Mouse (Mus musculus) cerebellum, adult 2 months (tissue): Measurements from ENCODE around the gene Dhdh. TPM values are rescaled to one million over a fixed set of nuclear protein-coding genes. Genes with fewer than 3 reads are reported as not detected.
"Not testable (repeated sequence)": the region's sequence is repeated elsewhere in the genome, so short reads cannot be mapped to it uniquely, and the experiment has no call there.

Experiments used
- DNase-seq, 2 experiments: peaks; one replicate each; pipeline ENCODE4 v3.0.0; 2021
- H3K27ac ChIP-seq: fragments of 200-500 bp; 2 replicates; pipeline ENCODE4 v1.5.1; 2012; ENCODE audit warnings: low read length, control low read depth, inconsistent platforms; ENCODE audit not compliant: insufficient read depth
- H3K27me3 ChIP-seq: fragments of 200-500 bp; 2 replicates; pipeline ENCODE4 v1.6.1; 2012; ENCODE audit warnings: inconsistent platforms, mild to moderate bottlenecking, low read length, moderate library complexity; ENCODE audit not compliant: control insufficient read depth, insufficient read depth
- H3K4me1 ChIP-seq: fragments of 200-500 bp; 2 replicates; pipeline ENCODE4 v1.6.1; 2011; ENCODE audit warnings: low read length; ENCODE audit not compliant: control insufficient read depth, insufficient read depth
- H3K4me3 ChIP-seq: fragments of 200-500 bp; replicated peaks from 2 replicates; pipeline ENCODE3; 2011; ENCODE audit warnings: mild to moderate bottlenecking, low read depth, low read length, control low read depth; ENCODE audit not compliant: insufficient read depth
- CTCF ChIP-seq: fragments of 200-500 bp; IDR thresholded peaks from 2 replicates; pipeline ENCODE4 v1.5.1; 2011; ENCODE audit warnings: low read depth, mild to moderate bottlenecking, control low read depth, low read length, moderate library complexity, borderline replicate concordance; ENCODE audit not compliant: insufficient read depth
- POLR2A ChIP-seq: fragments of 200-500 bp; IDR thresholded peaks from 2 replicates; pipeline ENCODE4 v1.6.1; 2011; ENCODE audit warnings: low read length, control low read depth, borderline replicate concordance; ENCODE audit not compliant: insufficient read depth
- WGBS: fragments of 180-500 bp; shearing (Covaris S2); methylation state at CpG from one replicate; pipeline ENCODE4 v1.1.7; 2018; 5-methylcytosine and 5-hydroxymethylcytosine counted together
- polyA plus RNA-seq: library from polyadenylated mRNA; depleted of rRNA; stranded (reverse); fragments of >200 nt; gene quantifications from 2 replicates; pipeline ENCODE4 v1.2.3, GENCODE M21; 2012

The Dhdh gene
- polyA plus RNA-seq, 1 experiment, result 4.7 TPM

DNA sequence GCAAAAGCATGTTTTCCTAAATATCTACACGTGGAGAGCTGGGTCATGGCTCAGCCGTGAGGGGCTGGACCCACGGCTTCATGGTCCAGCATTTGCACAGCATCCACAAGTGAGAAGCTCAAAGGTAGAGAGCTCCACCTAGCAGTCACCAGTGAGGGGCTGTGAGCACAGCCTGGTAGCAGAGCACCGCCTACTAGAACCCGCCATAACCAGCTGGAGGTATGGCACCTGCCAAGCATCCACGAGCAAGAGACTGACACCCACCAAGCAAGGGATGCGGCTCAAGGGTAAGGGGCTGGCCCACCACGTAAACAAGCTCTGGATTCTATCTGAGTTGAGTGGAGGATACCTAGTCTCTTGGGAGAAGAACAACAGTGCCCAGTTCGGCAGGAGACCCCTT, 23.1 kb downstream of the Dhdh start:
- WGBS, result 33% methylated on average over 9 of the region's 9 CpGs
- H3K4me3 ChIP-seq, result peak overlapping the region; percentile 71
- H3K27me3 ChIP-seq, result no peaks in the 10 kb centered on the region
- TF ChIP-seq CTCF (no peak), POLR2A (no peak)
- no peak overlapping the region for H3K27ac ChIP-seq
- DNase-seq, result peak in 1 of 2 experiments; percentile 37
- no peaks in the 10 kb centered on the region; the same call in 1 of the 2 replicates for H3K4me1 ChIP-seq

DNA sequence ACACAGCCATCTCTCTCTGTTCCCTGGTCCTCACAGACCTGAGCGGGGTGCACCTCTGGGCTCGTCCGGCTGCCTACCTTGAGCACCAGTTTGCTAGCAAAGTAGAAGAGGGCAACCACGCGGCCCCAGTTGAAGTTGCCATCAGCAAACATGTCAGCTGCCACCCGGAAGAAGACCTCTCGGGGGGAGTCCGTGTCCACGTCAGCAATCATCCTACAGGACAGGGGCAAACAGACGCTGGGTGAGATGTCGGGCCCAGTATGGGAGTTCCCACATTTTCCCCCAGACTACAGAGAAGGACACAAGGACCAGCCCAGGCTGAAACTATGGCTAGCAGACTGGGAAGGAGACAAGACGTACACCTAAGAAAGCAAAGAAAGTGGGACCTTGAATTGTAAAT, 23.5 kb downstream of the Dhdh start:
- WGBS, result 90% methylated on average over 12 of the region's 12 CpGs
- Histone ChIP-seq H3K4me1 (peaks cover 4% of the 10 kb centered on the region; the same call in 1 of the 2 replicates), H3K27ac (no peak overlapping the region), H3K4me3 (no peak overlapping the region), H3K27me3 (no peaks in the 10 kb centered on the region)
- TF ChIP-seq POLR2A (no peak), CTCF (no peak)
- DNase-seq, result no peak

DNA sequence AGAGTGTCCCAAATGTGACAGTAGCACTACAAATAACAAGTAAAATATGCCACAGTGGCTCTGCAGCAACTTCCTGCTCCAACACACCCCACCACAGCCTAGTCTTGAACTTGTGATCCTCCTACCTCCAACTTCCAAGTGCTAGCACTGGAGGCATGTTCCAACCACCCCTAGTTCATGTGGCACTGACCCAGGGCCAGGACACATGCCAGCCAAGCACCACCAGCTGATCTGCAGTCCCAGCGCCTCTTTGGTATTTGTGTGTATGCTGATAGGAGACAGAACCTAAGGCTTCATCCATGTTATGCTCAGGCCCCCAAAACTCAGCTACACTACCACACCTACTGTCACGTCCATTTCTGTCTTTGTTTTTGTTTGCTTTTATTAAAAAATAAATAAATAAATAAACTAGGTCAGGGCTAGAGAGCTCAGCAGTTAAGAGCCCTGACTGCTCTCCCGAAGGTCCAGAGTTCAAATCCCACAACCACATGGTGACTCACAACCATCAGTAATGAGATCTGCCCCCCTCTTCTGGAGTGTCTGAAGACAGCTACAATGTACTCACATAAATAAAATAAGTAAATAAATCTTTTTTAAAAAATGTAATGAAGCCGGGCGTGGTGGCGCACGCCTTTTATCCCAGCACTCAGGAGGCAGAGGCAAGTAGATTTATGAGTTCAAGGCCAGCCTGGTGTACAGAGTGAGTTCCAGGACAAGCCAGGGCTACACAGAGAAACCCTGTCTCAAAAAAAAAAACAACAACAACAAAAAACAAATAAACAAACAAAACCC, 24.4 kb downstream of the Dhdh start:
- TF ChIP-seq POLR2A (no peak), CTCF (no peak)
- Histone ChIP-seq H3K4me3 (no peak overlapping the region), H3K4me1 (peaks cover 4% of the 10 kb centered on the region; the same call in 1 of the 2 replicates), H3K27ac (no peak overlapping the region), H3K27me3 (no peaks in the 10 kb centered on the region)
- 86% methylated on average over 7 of the region's 7 CpGs for WGBS
- DNase-seq, result peak in 1 of 2 experiments; percentile 40

- H3K27me3 ChIP-seq, DNase-seq, H3K27ac ChIP-seq, H3K4me1 ChIP-seq, H3K4me3 ChIP-seq: not testable (repeated sequence)
- WGBS, result 76% methylated on average over 4 of the region's 4 CpGs
Observed at GRCm38 (mm10) chr7:45462868-45463267, 25.7 kb downstream of the Dhdh start.

DNA sequence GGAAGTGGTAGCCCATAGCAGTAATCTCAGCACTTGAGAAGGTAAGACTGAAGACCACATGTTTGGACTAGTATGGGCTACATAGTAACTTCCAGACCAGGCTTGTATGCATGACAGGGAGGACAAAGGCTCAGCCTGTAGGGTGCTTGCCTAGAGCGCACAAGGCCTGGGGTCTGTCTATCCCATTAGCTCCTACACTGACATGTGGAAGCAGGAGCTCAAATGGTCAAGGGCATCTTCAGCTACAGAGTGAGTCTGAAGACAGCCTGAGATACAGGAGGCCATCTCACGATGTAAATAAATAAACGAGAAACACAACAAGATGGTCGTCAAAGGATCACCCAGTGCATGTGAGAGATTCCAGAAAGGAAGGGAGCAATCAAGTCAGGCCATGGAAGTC, 26.3 kb downstream of the Dhdh start:
- H3K4me1 ChIP-seq, result peaks cover 7% of the 10 kb centered on the region

DNA sequence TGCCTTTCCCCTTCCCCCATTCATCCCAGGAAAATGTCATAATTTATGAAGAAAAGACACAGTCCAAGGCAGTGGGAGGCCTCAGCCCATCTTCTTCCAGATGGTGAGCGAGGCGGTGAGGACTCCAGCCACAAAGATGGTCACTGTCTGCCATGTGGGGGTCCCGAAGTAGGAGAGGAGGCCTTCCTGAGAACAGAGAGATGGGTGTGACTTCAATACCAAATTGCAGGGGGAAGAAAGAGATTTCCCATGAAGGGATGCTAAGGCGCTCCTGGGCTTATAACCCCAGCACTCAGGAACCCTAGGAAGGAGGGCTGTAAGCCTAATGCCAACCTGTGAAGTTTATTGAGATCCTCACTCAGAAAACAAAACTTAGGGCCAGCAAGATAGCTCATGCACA, 26.8 kb downstream of the Dhdh start:
- 66% methylated on average over 4 of the region's 4 CpGs for WGBS
- Histone ChIP-seq H3K4me1 (peaks cover 11% of the 10 kb centered on the region), H3K4me3 (no peak overlapping the region), H3K27me3 (no peaks in the 10 kb centered on the region), H3K27ac (no peak overlapping the region)
- TF ChIP-seq POLR2A (no peak), CTCF (no peak)
- no peak for DNase-seq

More for the DNA sequence above, 26.3 kb downstream of the Dhdh start:
- WGBS, result 83% methylated on average over 4 of the region's 4 CpGs
- Histone ChIP-seq H3K4me3 (no peak overlapping the region), H3K27me3 (no peaks in the 10 kb centered on the region), H3K27ac (no peak overlapping the region)
- no peak for DNase-seq
- TF ChIP-seq POLR2A (no peak), CTCF (no peak)

DNA sequence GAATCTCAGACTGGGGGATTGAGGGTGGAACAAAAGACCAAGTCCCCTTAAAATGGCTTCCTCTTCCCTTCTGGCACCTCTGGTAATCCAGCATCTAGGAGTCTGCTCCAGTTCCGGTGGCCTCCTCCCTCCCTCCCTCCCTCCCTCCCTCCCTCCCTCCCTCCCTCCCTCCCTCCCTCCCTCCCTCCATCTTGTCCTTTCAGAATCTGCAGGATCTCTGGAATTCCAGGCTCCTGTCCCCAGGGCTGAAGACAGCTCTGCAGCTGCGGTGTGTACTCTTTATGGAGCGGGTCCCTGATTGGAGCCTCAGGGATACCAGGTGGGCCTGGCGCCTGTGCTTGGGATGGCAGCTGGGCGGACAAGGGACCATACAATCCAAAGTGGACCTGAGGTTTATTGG, 27.3 kb downstream of the Dhdh start:
- peak overlapping the region; percentile 89; the same call in 1 of the 2 replicates for H3K27ac ChIP-seq
- WGBS, result 61% methylated on average over 5 of the region's 5 CpGs
- no peak for DNase-seq
- H3K4me3 ChIP-seq, result no peak overlapping the region
- TF ChIP-seq POLR2A (0 out of 2 replicates have a peak, but pooled peaks have one; percentile 10), CTCF (no peak)
- H3K4me1 ChIP-seq, result peaks cover 11% of the 10 kb centered on the region
- H3K27me3 ChIP-seq, result no peaks in the 10 kb centered on the region

- Histone ChIP-seq H3K27ac (peak overlapping the region; percentile 89), H3K4me3 (no peak overlapping the region), H3K27me3 (no peaks in the 10 kb centered on the region), H3K4me1 (peaks cover 11% of the 10 kb centered on the region)
- DNase-seq, result peak; percentile 47 to 48
- WGBS, result 26% methylated on average over 13 of the region's 13 CpGs
- TF ChIP-seq POLR2A, result no peak
- no peak for TF ChIP-seq CTCF
Observed at GRCm38 (mm10) chr7:45460860-45461314, 27.7 kb downstream of the Dhdh start.

DNA sequence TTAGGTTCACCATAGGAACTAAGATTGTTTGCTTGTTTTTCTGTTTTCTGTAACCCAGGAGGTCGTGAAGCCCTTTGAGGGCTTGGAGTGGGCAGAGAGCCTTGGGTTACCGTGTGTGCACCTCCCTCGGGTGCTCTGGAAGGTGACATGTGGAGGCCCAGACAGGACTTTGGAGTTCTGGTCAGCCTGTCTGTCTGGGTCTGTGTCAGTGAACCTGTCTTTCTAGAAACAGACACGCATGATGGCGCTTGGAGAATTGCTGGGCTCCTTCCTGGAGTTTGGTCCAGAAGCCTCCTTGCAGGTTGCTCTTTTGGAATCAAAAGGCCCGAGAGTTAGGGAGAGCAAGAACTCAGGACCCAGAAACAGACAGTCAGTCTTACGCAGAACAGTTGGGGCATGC, 28.2 kb downstream of the Dhdh start:
- DNase-seq, result no peak
- TF ChIP-seq CTCF (no peak), POLR2A (no peak)
- no peaks in the 10 kb centered on the region for H3K27me3 ChIP-seq
- peak overlapping the region; percentile 27 for H3K4me3 ChIP-seq
- H3K27ac ChIP-seq, result peak overlapping the region; percentile 89
- peaks cover 11% of the 10 kb centered on the region for H3K4me1 ChIP-seq
- 58% methylated on average over 7 of the region's 7 CpGs for WGBS
